Mouse (Mus musculus) olfactory bulb, adult 2 months (tissue): ENCODE results near the gene Hes3. TPM values are rescaled to one million over a fixed set of nuclear protein-coding genes. Genes with fewer than 3 reads are reported as not detected.

Experiments used
- H3K27ac ChIP-seq: fragments of 200-500 bp; 2 replicates; pipeline ENCODE4 v1.5.1; 2012; ENCODE audit warnings: low read depth, low read length; ENCODE audit not compliant: insufficient read depth
- H3K4me1 ChIP-seq: fragments of 200-500 bp; 2 replicates; pipeline ENCODE4 v1.6.1; 2012; ENCODE audit warnings: low read length; ENCODE audit not compliant: control insufficient read depth, insufficient read depth
- H3K4me3 ChIP-seq: fragments of 200-500 bp; 2 replicates; pipeline ENCODE4 v1.5.1; 2012; ENCODE audit warnings: mild to moderate bottlenecking, low read depth, low read length, moderate library complexity; ENCODE audit not compliant: insufficient read depth
- CTCF ChIP-seq: fragments of 200-500 bp; IDR thresholded peaks from 2 replicates; pipeline ENCODE4 v1.5.1; 2012; ENCODE audit warnings: low read depth, mild to moderate bottlenecking, low read length, moderate library complexity; ENCODE audit not compliant: insufficient read depth
- POLR2A ChIP-seq: fragments of 200-500 bp; IDR thresholded peaks from 2 replicates; pipeline ENCODE4 v1.6.1; 2012; ENCODE audit warnings: mild to moderate bottlenecking, low read depth, low read length, moderate library complexity; ENCODE audit not compliant: insufficient read depth
- WGBS: fragments of 180-500 bp; shearing (Covaris S2); methylation state at CpG from one replicate; pipeline ENCODE4 v1.1.7; 2018; 5-methylcytosine and 5-hydroxymethylcytosine counted together
- polyA plus RNA-seq: library from polyadenylated mRNA; stranded (reverse); fragments of >200 nt; gene quantifications from 2 replicates; pipeline ENCODE4 v1.2.4, GENCODE M21; 2012; ENCODE audit warnings: low replicate concordance; ENCODE audit not compliant: missing spikeins, insufficient read depth, insufficient read length

Gene Hes3
- polyA plus RNA-seq, 1 experiment = not detected

GRCm38 (mm10) chr4:152286183-152286582 lies 5.3 kb downstream of the Hes3 start:
- H3K27ac ChIP-seq = no peak overlapping the region
- 2% methylated on average over 32 of the region's 32 CpGs for WGBS
- TF ChIP-seq POLR2A (0 out of 2 replicates have a peak, but pooled peaks have one; percentile 47), CTCF (no peak; the same call in 1 of the 2 replicates)
- H3K4me1 ChIP-seq = peaks cover 47% of the 10 kb centered on the region
- H3K4me3 ChIP-seq = peak overlapping the region; percentile 46

DNA sequence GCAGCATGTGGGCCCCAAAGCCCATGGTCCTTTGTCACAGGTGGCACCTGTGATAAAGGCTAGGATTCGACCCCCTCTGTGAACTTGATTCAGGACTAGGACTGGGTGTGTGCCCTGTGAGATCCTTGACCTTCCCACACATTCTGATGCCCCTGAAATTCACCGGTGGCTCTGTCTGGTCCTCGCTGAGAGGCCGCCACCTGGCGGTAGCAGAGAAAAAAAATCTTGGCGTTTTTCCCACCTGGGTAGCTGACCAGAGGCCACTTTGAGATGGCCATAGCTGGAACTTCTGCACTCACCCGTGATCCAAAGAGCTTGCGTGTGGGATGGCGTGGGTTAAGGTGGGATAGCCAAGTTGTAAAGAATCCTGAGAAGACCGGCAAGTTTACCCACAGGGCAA lies 6.0 kb downstream of the Hes3 start:
- Histone ChIP-seq H3K27ac (no peak overlapping the region), H3K4me3 (no peak overlapping the region), H3K4me1 (peaks cover 40% of the 10 kb centered on the region)
- WGBS = 7% methylated on average over 10 of the region's 10 CpGs
- peak; percentile 72 for TF ChIP-seq CTCF
- no peak for TF ChIP-seq POLR2A

GRCm38 (mm10) chr4:152283186-152283950 lies 8.1 kb downstream of the Hes3 start:
- peak; percentile 84 for TF ChIP-seq CTCF
- no peak for TF ChIP-seq POLR2A
- peak overlapping the region; percentile 30 for H3K4me3 ChIP-seq
- peaks cover 47% of the 10 kb centered on the region for H3K4me1 ChIP-seq
- WGBS = 10% methylated on average over 70 of the region's 70 CpGs
- H3K27ac ChIP-seq = no peak overlapping the region

DNA sequence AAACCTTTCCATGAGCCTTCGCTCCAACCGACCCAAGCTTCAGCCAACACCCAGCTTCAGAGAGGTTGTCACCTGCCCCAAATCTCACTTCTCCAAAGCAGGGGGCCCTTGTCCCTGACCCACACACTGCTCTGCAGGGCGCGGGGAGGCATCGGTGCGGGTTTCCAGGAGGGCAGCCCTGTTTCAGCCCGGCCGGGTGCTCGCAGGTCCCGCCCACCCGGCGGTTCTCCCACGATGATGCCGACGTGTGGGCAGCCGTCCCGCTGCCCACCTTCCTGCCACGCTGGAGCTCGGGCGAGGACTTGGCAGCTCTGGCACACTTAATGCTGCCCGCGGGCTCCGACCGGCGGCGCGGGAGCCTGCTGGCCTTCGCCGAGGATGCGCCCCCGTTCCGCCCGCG lies 8.7 kb downstream of the Hes3 start:
- 17% methylated on average over 34 of the region's 34 CpGs for WGBS
- peaks cover 47% of the 10 kb centered on the region for H3K4me1 ChIP-seq
- peak overlapping the region; percentile 30 for H3K4me3 ChIP-seq
- no peak overlapping the region for H3K27ac ChIP-seq
- TF ChIP-seq CTCF = no peak
- TF ChIP-seq POLR2A = no peak

- TF ChIP-seq POLR2A = no peak
- no peak for TF ChIP-seq CTCF
- peaks cover 40% of the 10 kb centered on the region for H3K4me1 ChIP-seq
- 75% methylated on average over 15 of the region's 15 CpGs for WGBS
- no peak overlapping the region for H3K4me3 ChIP-seq
- no peak overlapping the region for H3K27ac ChIP-seq
Observed at GRCm38 (mm10) chr4:152281601-152282000, 9.9 kb downstream of the Hes3 start.

- WGBS = 46% methylated on average over 23 of the region's 23 CpGs
- no peak for TF ChIP-seq CTCF
- no peak overlapping the region for H3K4me3 ChIP-seq
- no peak overlapping the region for H3K27ac ChIP-seq
- H3K4me1 ChIP-seq = peaks cover 50% of the 10 kb centered on the region
Observed at GRCm38 (mm10) chr4:152278986-152279385, 12.5 kb downstream of the Hes3 start.

- TF ChIP-seq CTCF (no peak), POLR2A (no peak)
- H3K4me3 ChIP-seq = no peak overlapping the region
- no peak overlapping the region for H3K27ac ChIP-seq
- WGBS = 72% methylated on average over 2 of the region's 2 CpGs
- H3K4me1 ChIP-seq = peaks cover 52% of the 10 kb centered on the region
Observed at GRCm38 (mm10) chr4:152277916-152278315, 13.5 kb downstream of the Hes3 start.

DNA sequence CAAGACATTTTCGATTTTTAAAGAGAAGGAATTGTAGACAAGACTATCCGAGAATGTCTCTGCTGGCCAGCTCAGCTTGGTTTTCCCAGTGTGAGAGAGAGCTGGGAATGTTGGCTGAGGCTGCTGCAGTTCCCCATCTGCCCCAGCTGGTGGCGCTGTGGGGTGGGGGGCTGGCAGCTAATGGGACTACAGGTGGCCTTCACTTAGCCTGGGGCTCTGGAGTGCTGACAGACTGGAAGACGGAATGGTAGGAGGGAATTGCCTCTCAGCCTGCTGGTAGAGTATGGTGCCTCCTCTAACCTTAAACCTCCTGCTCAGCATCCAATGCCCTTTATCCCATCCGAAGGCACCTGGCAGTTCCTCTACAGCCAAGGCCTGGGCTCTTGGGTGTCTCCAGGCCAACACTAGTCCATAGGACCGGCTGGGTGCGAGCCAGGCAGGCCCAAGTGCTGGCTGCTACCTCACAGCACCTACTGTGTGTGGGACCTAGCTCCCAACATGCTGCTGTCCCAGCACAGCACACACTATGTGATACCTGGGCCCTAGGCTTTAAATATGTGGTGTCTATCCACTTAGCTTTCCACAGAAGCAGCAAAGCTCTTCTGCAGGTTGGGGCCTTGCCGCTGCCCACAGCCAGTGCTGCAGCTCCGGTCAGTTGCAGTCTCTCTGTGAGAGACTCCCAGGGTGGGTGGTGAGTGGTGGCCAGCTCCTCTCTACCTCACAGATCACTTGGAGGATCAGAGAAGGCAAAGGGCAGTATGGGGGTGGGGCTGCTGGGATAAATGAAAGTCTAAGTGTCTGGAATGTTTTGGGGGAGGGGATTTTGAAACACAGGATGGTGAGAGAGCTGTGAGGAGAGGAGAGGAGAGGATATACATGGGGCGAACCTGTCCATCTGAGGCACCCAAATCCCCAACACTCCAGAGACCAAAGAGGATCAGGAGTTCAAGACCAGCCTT lies 14.8 kb downstream of the Hes3 start:
- WGBS = 64% methylated on average over 10 of the region's 10 CpGs
- no peak overlapping the region for H3K4me3 ChIP-seq
- H3K27ac ChIP-seq = no peak overlapping the region
- TF ChIP-seq POLR2A (no peak), CTCF (peak; percentile 70)
- peaks cover 54% of the 10 kb centered on the region for H3K4me1 ChIP-seq

- H3K4me1 ChIP-seq = peaks cover 60% of the 10 kb centered on the region
- 6% methylated on average over 20 of the region's 20 CpGs for WGBS
- H3K4me3 ChIP-seq = peak overlapping the region; percentile 73
- no peak overlapping the region for H3K27ac ChIP-seq
- no peak for TF ChIP-seq CTCF
- no peak for TF ChIP-seq POLR2A
Observed at GRCm38 (mm10) chr4:152274681-152275131, 16.8 kb downstream of the Hes3 start.
